Mouse (Mus musculus): ENCODE results near the gene E430018J23Rik. TPM values are rescaled to one million over a fixed set of nuclear protein-coding genes. Genes with fewer than 3 reads are reported as not detected.
"Not testable (repeated sequence)": the region's sequence is repeated elsewhere in the genome, so short reads cannot be mapped to it uniquely, and the experiment has no call there.

E430018J23Rik gene
- polyA plus RNA-seq, 1 experiment from 2014 or later, result 6.0 TPM

- Histone ChIP-seq H3K9me3 (replicated peaks) (no peaks in the 10 kb centered on the region), H3K9ac (no peak overlapping the region), H3K4me3 (no peak overlapping the region), H3K36me3 (ENCODE audit: poor library complexity, severe bottlenecking) (peaks cover 6% of the 10 kb centered on the region; the same call in 1 of the 2 replicates), H3K27ac (no peak overlapping the region), H3K27me3 (no peaks in the 10 kb centered on the region), H3K4me2 (no peak overlapping the region), H3K4me1 (peaks cover 8% of the 10 kb centered on the region; the same call in 1 of the 2 replicates)
- no peak for ATAC-seq
- 42% methylated on average over 2 of the region's 2 CpGs for WGBS
Observed at GRCm38 (mm10) chr7:127402980-127403379, 9.6 kb upstream of the E430018J23Rik start.

DNA sequence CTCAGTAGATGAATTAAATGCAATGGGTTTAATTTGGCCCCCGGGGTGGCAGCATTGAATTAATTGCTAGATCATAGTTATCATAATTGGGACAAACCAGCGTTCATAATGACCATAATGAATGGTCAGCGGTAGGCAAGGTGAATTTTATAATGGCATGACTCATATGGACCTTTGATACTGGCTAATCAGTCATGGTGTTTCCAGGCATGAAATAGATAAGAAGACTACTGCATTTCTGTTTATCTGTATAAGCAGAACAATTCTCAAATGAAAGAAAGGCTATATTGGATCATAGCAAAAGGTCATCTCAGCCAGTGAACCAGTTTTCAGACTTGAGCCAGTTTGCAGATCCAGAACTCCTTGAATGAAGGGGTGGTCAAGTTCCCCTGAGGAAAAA lies 6.9 kb upstream of the E430018J23Rik start:
- Histone ChIP-seq H3K36me3 (ENCODE audit: poor library complexity, severe bottlenecking) (peaks cover 6% of the 10 kb centered on the region; the same call in 1 of the 2 replicates), H3K27me3 (0 out of 2 replicates have a peak, but pooled peaks cover 9% of the 10 kb centered on the region), H3K9me3 (replicated peaks) (no peaks in the 10 kb centered on the region), H3K9ac (no peak overlapping the region), H3K4me2 (no peak overlapping the region), H3K27ac (no peak overlapping the region), H3K4me1 (no peaks in the 10 kb centered on the region), H3K4me3 (no peak overlapping the region)
- 58% methylated on average over 3 of the region's 3 CpGs for WGBS
- ATAC-seq, result no peak

DNA sequence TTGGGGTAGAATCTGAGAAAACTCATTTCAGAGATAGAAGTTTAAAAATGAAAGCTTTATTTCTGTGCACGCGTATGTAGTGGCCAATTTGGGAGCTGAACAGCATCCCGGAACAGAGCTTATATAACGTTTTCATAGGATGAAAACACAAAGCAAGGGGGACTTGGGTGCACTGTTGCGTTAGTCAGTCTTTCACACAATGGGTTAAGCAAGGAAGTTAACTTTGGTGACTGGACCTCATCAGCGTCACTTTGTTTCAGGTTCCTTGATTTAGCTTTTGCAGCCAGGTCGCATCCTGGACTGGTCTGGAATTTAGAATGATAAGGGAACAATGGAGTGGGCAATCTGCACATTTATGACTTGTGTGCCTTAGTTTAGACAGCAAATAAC lies 510 bp upstream of the E430018J23Rik start:
- no peak; the same call in 1 of the 2 replicates for ATAC-seq
- peak overlapping the region; percentile 55 for H3K9ac ChIP-seq
- H3K9me3 ChIP-seq (replicated peaks), result no peaks in the 10 kb centered on the region
- H3K4me1 ChIP-seq, result peaks cover 17% of the 10 kb centered on the region
- H3K4me2 ChIP-seq, result peak overlapping the region; percentile 78
- H3K27ac ChIP-seq, result peak overlapping the region; percentile 57; the same call in 1 of the 2 replicates
- WGBS, result 25% methylated on average over 7 of the region's 7 CpGs
- H3K4me3 ChIP-seq, result peak overlapping the region; percentile 71
- H3K36me3 ChIP-seq (ENCODE audit: poor library complexity, severe bottlenecking), result peaks cover 14% of the 10 kb centered on the region
- 0 out of 2 replicates have a peak, but pooled peaks cover 9% of the 10 kb centered on the region for H3K27me3 ChIP-seq

DNA sequence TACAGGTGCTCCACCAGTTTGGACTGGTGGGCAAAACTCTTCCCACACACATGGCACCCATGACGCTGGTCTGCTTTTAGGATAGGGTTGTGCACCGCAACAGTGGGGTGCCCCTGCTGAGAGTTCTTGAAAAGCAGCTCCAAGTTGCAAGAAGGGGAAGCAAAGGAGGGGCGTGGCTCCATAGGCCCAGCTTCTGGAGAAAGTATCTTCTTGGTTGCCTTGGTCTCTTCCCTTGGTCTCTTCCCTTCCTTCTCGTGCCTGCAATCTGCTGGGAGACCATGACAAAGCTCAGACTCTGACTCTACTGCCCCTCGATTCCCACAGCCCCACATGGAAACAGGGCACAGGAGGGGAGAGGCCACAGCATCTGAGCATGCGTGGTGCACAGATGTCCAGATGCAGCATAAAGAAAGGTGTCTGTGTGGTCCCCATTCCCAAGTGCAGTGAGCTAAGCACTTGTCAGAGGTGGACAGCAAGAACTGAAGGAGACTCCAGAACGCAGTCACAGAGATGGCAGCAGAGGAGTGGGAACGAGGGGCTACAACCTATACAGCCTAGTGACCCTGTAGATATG lies 1.1 kb downstream of the E430018J23Rik start:
- Histone ChIP-seq H3K36me3 (ENCODE audit: poor library complexity, severe bottlenecking) (peaks cover 14% of the 10 kb centered on the region), H3K9me3 (replicated peaks) (no peaks in the 10 kb centered on the region), H3K4me2 (peak overlapping the region; percentile 78), H3K27ac (0 out of 2 replicates have a peak overlapping the region, but pooled peaks have one; percentile 82), H3K4me3 (peak overlapping the region; percentile 71), H3K9ac (peak overlapping the region; percentile 76), H3K4me1 (peaks cover 17% of the 10 kb centered on the region), H3K27me3 (0 out of 2 replicates have a peak, but pooled peaks cover 9% of the 10 kb centered on the region)
- no peak for ATAC-seq
- WGBS, result 83% methylated on average over 8 of the region's 8 CpGs

- peaks cover 14% of the 10 kb centered on the region for H3K36me3 ChIP-seq (ENCODE audit: poor library complexity, severe bottlenecking)
- H3K27ac ChIP-seq, result no peak overlapping the region
- H3K9me3 ChIP-seq (replicated peaks), result no peaks in the 10 kb centered on the region
- 0 out of 2 replicates have a peak, but pooled peaks cover 3% of the 10 kb centered on the region for H3K27me3 ChIP-seq
- H3K4me1 ChIP-seq, result peaks cover 17% of the 10 kb centered on the region
- no peak overlapping the region for H3K4me3 ChIP-seq
- 98% methylated on average over 16 of the region's 16 CpGs for WGBS
- ATAC-seq, result no peak
- H3K4me2 ChIP-seq, result no peak overlapping the region
- H3K9ac ChIP-seq, result no peak overlapping the region
Observed at GRCm38 (mm10) chr7:127391538-127391937, 1.9 kb downstream of the E430018J23Rik start.

- Histone ChIP-seq H3K27ac (no peak overlapping the region), H3K9me3 (replicated peaks) (no peaks in the 10 kb centered on the region), H3K27me3 (no peaks in the 10 kb centered on the region), H3K4me1 (peaks cover 24% of the 10 kb centered on the region), H3K4me3 (no peak overlapping the region), H3K9ac (no peak overlapping the region), H3K4me2 (no peak overlapping the region), H3K36me3 (ENCODE audit: poor library complexity, severe bottlenecking) (peaks cover 17% of the 10 kb centered on the region)
- no peak for ATAC-seq
- 81% methylated on average over 7 of the region's 7 CpGs for WGBS
Observed at GRCm38 (mm10) chr7:127390306-127390705, 3.1 kb downstream of the E430018J23Rik start.

GRCm38 (mm10) chr7:127388201-127388600 lies 5.2 kb downstream of the E430018J23Rik start:
- not testable (repeated sequence) for H3K27me3 ChIP-seq; H3K4me2 ChIP-seq; H3K27ac ChIP-seq; ATAC-seq; H3K9me3 ChIP-seq (replicated peaks); H3K9ac ChIP-seq; H3K4me3 ChIP-seq
- peaks cover 29% of the 10 kb centered on the region for H3K36me3 ChIP-seq (ENCODE audit: poor library complexity, severe bottlenecking)
- peaks cover 18% of the 10 kb centered on the region for H3K4me1 ChIP-seq

GRCm38 (mm10) chr7:127386641-127387392 lies 6.6 kb downstream of the E430018J23Rik start, which contains the start of gene 9130019O22Rik:
TSS of gene 9130019O22Rik (minus strand) at chr7:127387166.
- Histone ChIP-seq H3K9ac (peak within 1 kb of the TSS; percentile 77), H3K4me3 (peak within 1 kb of the TSS; percentile 62), H3K4me1 (peaks cover 8% of the 10 kb centered on the region), H3K9me3 (replicated peaks) (no peaks in the 10 kb centered on the region), H3K27me3 (no peaks in the 10 kb centered on the region), H3K27ac (no peak within 1 kb of the TSS), H3K36me3 (ENCODE audit: poor library complexity, severe bottlenecking) (peaks cover 34% of the 10 kb centered on the region), H3K4me2 (peak within 1 kb of the TSS; percentile 69)
- 18% methylated on average over 38 of the region's 38 CpGs for WGBS
- peak; percentile 95 for ATAC-seq

DNA sequence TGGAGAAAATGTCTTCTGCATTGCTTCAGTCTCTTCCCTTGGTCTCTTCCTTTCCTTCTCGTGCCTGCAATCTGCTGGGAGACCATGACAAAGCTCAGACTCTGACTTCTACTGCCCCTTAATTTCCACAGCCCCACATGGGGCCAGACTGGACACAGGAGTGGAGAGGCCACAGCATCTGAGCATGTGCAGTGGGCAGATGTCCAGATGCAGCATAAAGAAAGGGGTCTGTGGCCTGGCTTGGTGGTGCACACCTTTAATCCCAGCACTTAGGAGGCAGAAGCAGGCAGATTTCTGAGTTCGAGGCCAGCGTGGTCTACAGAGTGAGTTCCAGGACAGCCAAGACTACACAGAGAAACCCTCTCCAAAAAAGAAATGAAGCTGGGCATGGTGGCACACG lies 7.9 kb downstream of the E430018J23Rik start:
- H3K4me2 ChIP-seq; H3K27ac ChIP-seq; H3K4me3 ChIP-seq; H3K27me3 ChIP-seq; ATAC-seq; H3K4me1 ChIP-seq; H3K9me3 ChIP-seq (replicated peaks); H3K9ac ChIP-seq: not testable (repeated sequence)
- 87% methylated on average over 4 of the region's 4 CpGs for WGBS
- peaks cover 25% of the 10 kb centered on the region for H3K36me3 ChIP-seq (ENCODE audit: poor library complexity, severe bottlenecking)

DNA sequence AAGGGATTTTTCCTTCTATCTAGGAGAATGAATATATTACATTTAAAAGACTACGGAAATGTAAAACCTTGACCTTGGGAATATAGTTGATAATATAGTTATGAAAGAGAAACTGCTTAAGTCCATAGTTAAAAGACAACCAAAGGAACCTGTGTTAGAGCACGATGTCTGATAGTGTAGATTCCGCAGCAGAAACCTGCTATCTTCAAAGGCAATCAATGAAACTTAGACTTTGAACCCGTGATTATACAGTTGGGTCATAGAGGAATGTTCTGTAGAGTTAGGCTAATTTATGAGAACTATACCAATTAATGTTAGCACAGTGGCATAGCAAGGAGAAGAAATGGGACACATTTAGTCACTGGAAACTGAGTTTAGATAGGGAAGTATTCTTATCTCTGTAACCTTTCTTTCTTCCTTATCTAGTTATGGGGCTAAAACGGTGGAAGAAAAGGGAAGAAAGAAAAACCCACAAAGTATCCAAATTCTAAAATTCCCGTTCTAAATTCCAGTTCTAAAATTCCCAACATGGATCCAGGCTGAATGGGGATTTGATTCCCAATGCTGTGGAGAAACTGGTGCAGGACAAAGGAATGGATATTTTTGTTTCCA lies 15.0 kb downstream of the E430018J23Rik start:
- Histone ChIP-seq H3K9ac (no peak overlapping the region), H3K4me1 (peaks cover 6% of the 10 kb centered on the region), H3K27ac (no peak overlapping the region), H3K36me3 (ENCODE audit: poor library complexity, severe bottlenecking) (peaks cover 21% of the 10 kb centered on the region), H3K9me3 (replicated peaks) (no peaks in the 10 kb centered on the region), H3K4me3 (no peak overlapping the region), H3K27me3 (no peaks in the 10 kb centered on the region), H3K4me2 (no peak overlapping the region)
- no peak for ATAC-seq
- WGBS, result 78% methylated on average over 6 of the region's 6 CpGs

DNA sequence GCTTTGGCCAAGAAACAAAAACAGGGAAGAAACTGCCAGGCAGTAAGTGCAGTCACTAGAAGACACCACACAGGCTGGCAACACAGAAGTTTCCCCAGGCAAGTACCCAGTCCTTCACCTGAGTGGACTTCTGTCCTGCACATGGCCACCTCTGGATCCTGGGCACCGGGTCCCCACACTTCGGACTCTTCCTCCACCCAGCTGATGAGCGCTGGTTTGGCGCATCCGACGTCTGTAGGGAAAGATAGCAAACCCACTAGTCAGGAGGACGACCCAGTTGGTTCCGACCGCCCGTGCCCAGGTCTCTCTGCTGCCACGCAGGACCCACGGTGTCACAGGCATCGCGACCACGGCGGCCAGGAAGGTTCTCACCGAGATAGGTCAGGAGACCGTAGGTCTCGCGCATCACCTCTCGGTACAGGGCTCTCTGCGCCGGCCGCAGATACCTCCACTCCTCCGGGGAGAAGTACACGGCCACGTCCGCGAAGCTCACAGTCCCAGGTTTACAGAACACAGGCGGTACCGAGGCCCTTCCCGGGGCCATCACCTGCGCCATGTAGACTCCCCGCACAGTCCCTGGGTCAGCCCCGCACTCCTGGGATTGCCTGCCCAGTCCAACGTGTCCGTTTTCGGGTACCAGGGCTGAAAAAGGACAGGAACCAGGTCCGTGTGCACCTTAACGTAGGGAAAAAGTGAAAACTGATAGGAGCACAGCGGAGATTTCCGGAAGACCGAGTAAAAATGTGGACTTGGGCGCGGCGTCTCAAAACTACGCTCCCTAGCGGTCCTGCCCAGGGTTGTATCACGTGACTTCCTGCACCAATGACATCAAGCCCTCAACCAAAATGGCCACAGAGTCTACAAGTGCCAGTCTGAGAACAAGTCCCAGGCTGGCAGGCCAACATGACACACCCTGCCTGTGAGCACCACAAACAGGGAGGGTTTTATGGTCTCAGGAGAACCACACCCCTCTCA lies 17.9 kb downstream of the E430018J23Rik start, which contains the start of gene Zfp747:
TSS of gene Zfp747 (minus strand) at position 780 of the 975 bp plus-strand sequence.
- H3K27ac ChIP-seq; H3K4me1 ChIP-seq; H3K9me3 ChIP-seq (replicated peaks); H3K27me3 ChIP-seq: not testable (repeated sequence)
- H3K9ac ChIP-seq, result peak within 1 kb of the TSS; percentile 82
- peaks cover 13% of the 10 kb centered on the region for H3K36me3 ChIP-seq (ENCODE audit: poor library complexity, severe bottlenecking)
- peak; percentile 97 for ATAC-seq
- H3K4me3 ChIP-seq, result peak within 1 kb of the TSS; percentile 76
- WGBS, result 2% methylated on average over 49 of the region's 49 CpGs
- peak within 1 kb of the TSS; percentile 77 for H3K4me2 ChIP-seq

Measured in forebrain, embryonic 13.5 days (tissue).